Mouse (Mus musculus): ENCODE measurements around the gene Cfd. TPM values are rescaled to one million over a fixed set of nuclear protein-coding genes. Genes with fewer than 3 reads are reported as not detected.

Gene Cfd
- total RNA-seq, 1 experiment from 2014 or later: 561 TPM

DNA sequence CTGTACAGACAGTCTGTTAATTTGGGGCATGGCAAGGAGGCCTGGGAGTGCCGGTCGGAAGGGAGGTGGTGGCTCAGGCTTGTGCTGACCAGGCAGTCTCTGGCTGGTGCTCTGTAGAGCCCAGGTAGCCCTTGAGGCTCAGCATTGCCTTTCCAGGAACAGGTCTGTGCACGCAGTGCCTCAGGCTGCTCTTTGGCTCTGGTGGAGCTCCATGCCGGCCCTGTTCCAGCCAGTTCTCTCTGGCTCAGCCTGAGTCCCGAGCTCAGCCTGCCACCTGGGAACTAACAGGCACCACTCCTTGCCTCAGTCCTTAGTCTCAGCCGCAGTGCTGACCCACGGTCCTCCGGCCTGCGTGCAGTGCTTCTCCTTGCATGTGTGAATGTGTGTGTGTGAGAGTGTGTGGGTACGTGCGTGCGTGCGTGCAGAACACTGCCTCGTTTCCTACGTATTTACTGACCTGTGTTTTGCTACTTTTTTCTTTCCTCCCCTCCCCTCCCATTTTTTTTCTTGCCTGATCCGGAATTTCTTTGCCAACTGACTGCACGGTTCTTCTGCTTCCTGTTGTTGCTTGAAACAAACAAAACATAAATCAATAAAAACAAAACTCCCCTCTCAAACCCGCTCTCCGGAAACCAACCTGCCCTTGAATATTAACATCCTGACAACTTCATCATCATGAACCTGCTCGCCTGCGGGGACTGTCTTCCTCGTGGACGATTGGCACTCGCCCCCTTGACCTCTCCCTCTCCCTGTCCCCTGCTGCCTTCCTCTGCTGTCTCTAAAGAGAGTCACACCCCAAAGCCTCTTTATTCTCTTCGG is 29.2 kb upstream of the Cfd start:
- no peak for DNase-seq

DNA sequence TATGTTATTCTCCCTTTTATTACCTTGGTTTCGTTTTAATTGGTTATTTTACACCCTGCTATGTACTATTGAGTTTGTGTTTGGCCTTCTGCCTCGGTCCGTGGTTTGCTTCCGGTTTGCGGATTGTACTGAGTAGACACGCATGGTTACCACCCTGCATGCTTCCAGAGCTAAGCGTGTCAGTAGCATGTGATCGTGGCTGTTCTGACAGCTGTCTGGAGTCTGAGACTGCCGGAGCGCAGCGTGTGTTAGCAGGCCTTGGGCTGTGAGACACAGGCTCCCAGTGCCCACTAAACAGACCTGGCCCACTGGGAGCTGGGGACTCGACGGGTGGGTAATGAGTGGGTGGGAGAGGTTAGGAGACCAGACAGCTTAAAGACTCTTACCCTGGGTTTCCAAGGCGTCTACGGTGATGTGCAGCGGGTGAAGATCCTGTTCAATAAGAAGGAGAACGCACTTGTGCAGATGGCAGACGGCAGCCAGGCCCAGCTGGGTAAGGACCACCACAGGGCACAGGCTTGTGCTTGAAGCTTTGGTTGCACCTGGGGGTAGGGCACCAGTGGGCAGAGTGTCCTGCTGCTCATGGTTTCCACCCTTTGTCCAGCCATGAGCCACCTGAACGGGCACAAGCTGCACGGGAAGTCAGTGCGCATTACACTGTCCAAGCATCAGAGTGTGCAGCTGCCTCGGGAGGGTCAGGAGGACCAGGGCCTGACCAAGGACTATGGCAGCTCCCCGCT is 28.4 kb upstream of the Cfd start:
- no peak for DNase-seq

GRCm38 (mm10) chr10:79862925-79863324 is 27.7 kb upstream of the Cfd start:
- no peak for DNase-seq

DNA sequence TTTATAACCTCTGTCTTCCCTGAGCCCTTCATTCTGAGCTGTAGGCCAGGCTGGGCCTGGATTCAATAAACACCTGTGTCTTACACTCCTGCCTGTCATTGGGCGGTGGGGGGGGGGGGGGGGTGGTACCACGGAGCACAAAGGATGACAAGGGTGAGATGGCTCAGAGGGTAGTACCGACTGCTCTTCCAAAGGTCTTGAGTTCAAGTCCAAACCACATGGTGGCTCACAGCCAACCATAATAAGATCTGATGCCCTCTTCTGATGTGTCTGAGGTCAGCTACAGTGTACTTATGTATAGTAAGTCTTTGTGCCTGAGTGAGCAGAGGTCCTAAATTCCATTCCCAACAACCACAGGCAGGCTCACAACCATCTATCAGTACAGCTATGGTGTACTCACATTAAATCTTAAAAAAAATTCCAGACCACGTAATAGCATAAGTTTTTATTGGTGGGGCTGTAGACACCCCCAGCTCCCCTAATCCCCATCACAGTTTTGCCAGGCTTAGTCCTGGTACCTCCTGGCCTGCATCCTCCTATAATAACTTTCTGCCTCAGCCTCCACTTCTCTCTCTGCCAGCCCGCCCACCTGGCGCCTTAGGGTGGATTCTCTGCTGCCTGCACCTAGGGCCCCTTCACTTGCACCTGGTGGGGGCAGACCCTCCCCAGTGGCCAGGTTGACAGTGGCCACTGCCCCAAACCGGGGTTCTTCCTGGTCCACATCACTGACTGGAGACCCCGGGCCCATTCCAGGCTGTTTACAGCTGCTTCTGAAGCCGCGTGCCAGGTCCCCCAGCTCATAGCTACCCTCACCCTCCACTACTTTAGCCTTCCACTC is 26.1 kb upstream of the Cfd start:
- no peak for DNase-seq

GRCm38 (mm10) chr10:79865189-79865601 is 25.5 kb upstream of the Cfd start:
- peak; percentile 52 for DNase-seq

DNA sequence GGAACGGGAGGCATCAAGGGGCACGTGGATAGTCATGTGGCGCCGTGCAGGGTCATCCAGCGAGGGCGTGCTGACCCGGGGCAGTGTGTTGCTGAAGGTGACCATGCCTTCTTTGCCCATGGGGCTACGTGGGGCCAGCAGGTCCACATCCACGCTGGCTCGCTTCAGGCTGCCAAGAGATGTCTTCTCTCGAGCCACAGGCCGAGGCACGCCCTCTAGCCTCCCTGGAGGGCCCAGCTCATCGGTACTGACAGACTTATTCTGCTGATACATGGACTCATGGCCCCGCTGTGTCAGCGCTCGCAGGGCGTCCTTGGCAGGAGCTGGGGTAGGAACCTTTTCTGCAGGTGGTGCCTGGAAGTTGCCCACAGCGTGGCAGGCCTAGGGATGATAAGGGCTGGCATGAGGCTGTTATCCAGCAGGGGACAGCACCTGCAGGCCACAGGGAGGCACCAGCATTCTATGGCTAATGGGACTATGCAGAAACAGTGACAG is 24.8 kb upstream of the Cfd start:
- DNase-seq: peak; percentile 70

- no peak for DNase-seq
These were observed 24.1 kb upstream of the Cfd start for GRCm38 (mm10) chr10:79866601-79867000.

GRCm38 (mm10) chr10:79871845-79872244 is 18.8 kb upstream of the Cfd start:
- DNase-seq: no peak

DNA sequence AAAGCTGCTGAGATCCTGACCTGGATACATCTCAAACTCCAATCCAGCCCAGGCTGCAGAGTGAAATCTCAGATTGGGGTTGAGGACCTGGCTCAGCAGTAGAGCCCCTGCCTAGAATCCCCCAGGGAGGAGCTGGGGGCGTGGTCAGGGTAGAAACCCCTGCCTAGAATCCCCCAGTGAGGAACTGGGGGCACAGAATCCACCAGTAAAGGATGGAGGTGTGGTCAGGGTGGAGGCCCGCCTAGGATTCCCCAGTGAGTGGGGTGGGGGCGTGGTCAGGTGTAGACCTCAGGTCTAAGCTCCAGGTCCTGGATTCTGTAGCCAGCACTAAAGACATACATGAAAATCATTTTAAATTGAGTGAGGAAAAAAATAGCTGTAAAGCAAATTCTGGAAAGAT is 17.8 kb upstream of the Cfd start:
- DNase-seq: no peak

GRCm38 (mm10) chr10:79873313-79873712 is 17.3 kb upstream of the Cfd start:
- DNase-seq: no peak

DNA sequence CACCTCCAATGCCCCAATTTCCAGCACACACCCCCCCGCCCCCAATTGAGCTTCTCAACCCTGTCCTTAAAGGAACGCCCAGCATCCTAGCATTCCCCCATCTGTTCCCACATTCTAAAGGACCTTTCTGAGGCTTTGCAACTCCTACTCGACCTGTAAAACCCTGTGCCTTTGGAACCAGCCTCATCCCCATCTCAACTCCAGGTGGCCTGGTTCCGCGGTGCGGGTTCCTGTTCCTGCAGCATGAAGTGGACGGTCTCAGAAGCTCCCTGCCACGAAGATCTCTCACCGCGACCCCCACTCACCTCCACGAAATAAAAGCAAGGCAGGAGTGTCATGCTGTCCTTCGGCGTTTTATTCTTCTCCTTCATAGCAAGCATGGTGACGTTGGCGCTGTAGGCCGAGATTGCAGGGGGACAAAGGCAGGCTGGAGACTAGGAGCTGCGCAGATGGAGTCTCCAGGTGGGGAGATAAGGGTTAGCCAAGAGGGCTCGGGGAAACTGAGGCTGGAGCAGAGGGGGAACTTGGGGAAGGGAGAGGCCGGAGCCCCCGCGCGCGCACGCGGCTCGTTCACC is 16.9 kb upstream of the Cfd start:
- no peak for DNase-seq

- peak; percentile 38 for DNase-seq
These were observed 16.3 kb upstream of the Cfd start, which contains the start of the genes Prtn3 and Plppr3 for GRCm38 (mm10) chr10:79874290-79874862. Gene Prtn3 (plus strand): TSS chr10:79874476. Gene Plppr3 (minus strand): TSS chr10:79874634.

DNA sequence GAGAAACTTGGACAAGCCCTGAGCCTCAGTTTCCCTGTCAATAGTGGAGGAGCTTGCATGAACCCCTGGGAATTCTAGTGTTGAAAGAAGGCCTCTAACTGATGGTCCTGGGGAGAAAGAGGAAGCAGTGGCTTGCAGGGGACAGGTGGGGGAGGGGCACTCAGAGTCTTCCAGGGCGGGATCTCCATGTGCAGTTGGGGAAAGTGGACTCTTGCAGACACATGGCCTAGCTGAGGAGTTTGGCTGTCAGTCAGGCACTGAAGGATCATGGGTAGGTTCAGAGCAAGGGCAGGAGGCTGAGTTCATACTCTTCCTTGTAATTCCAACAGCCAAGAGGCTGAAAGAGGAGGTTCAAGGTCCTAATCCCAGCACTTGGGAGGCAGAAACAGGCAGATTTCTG is 13.5 kb upstream of the Cfd start:
- DNase-seq: no peak

GRCm38 (mm10) chr10:79877757-79878156 is 12.9 kb upstream of the Cfd start:
- DNase-seq: peak; percentile 69

DNA sequence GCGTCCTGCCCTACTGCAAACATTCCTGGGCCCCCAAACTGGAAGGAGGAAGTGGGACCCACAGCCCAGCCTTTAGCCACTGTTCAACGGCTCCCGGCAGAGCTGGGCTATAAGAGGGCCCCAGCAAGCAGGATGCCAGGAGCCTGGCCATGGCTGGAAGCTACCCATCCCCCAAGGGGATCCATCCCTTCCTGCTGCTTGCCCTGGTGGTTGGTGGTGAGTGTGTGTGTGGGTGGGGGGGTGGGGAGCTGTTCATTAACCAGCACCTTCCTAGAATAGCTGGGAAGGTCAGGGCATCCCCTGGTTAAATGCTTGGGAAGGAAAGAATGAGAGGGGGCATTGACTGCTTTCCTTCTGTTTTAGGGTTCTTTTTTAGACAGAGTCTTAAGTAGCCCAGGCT is 11.1 kb upstream of the Cfd start:
- no peak for DNase-seq

GRCm38 (mm10) chr10:79880721-79881120 is 9.9 kb upstream of the Cfd start:
- no peak for DNase-seq

- DNase-seq: peak; percentile 59
These were observed 8.7 kb upstream of the Cfd start for GRCm38 (mm10) chr10:79881981-79882380.

GRCm38 (mm10) chr10:79883297-79884084 is 7.2 kb upstream of the Cfd start:
- DNase-seq: peak; percentile 89

- DNase-seq: peak; percentile 88
These were observed 6.2 kb upstream of the Cfd start for GRCm38 (mm10) chr10:79884446-79884845.

DNA sequence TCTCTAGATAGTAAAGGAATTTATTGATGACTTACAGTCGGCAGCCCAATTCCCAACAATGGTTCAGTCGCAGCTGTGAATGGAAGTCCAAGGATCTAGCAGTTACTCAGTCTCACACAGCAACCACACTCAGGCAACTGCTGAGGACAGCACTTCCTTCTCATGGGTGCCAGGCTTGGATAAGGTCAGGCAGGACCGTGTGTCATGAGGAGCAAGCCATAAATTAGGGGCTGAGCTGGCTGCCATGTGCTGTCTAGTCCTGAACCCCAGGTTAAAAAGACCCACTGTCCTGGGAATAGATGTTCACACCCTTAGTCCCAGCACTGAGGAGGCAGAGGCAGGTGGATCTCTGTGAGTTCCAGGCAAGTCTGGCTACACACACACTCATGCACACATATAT is 5.7 kb upstream of the Cfd start:
- DNase-seq: peak; percentile 48

DNA sequence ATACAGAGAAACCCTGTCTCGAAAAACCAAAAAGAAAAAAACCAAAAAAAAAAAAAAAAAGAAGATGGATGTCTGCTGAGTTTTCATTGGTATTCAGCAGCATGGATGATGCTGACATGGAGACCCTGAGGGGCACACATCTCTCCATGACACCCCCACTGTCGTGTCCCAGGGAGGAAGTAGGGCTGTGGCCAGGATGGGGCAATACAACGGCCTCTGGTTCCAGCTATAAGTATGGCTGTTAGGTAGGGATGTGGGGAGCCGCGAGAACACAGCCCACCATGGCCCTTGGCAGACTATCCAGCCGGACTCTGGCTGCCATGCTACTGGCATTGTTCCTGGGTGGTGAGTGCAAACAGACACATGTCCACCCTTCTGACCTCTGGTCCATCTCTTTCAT is 4.6 kb upstream of the Cfd start, which contains the start of gene Elane:
Gene Elane, plus strand, starts transcription at position 194 of the 400 bp plus-strand sequence.
- DNase-seq: no peak

Data from adrenal gland, postnatal 14 days (tissue).